Mouse (Mus musculus) adrenal gland, postnatal 14 days (tissue): ENCODE measurements at regions not wholly inside any gene's neighbourhood (a gene's known extent, or its start where the extent isn't known, plus 50 kb on each side); places are given as distances from the start of the nearest gene placed in this dataset.

Source experiments
- DNase-seq: peaks from one replicate; pipeline ENCODE4 v3.0.0; 2021; ENCODE audit warnings: mixed read lengths

GRCm38 (mm10) chr5:39023241-39023640, 146.6 kb upstream of the Clnk start:
- no peak for DNase-seq

- no peak for DNase-seq
Measured at GRCm38 (mm10) chr5:39000643-39001042, 124.0 kb upstream of the Clnk start.

GRCm38 (mm10) chr5:38999700-39000099, 123.1 kb upstream of the Clnk start:
- DNase-seq: no peak

- DNase-seq: no peak
Measured at GRCm38 (mm10) chr5:38972397-38973159, 96.0 kb upstream of the Clnk start.

- DNase-seq: no peak
Measured at GRCm38 (mm10) chr5:38970497-38970896, 93.9 kb upstream of the Clnk start.

GRCm38 (mm10) chr5:38967010-38967409, 90.4 kb upstream of the Clnk start:
- DNase-seq: no peak

GRCm38 (mm10) chr5:38964445-38964844, 87.8 kb upstream of the Clnk start:
- DNase-seq: no peak

- no peak for DNase-seq
Measured at GRCm38 (mm10) chr5:38950520-38951288, 74.1 kb upstream of the Clnk start.

GRCm38 (mm10) chr5:38945903-38946686, 69.5 kb upstream of the Clnk start:
- no peak for DNase-seq

- DNase-seq: no peak
Measured at GRCm38 (mm10) chr5:38932382-38933079, 55.9 kb upstream of the Clnk start.

GRCm38 (mm10) chr5:38927051-38927450, 50.4 kb upstream of the Clnk start:
- DNase-seq: no peak
